Mouse (Mus musculus) heart, embryonic 12.5 days (tissue): Measurements from ENCODE around the gene 2700049A03Rik. TPM values are rescaled to one million over a fixed set of nuclear protein-coding genes. Genes with fewer than 3 reads are reported as not detected.

Source experiments
- ATAC-seq: fragments of 200-750 bp; cut with Nextera tagmentation; 2 replicates; pipeline ENCODE4 v1.8.0; 2017; ENCODE audit warnings: moderate TSS enrichment, moderate library complexity; ENCODE audit not compliant: insufficient number of reproducible peaks, low FRiP score
- H3K27ac ChIP-seq: fragments of 300-500 bp; sonication (generic); 2 replicates; pipeline ENCODE4 v1.5.1; 2016; ENCODE audit warnings: mild to moderate bottlenecking, moderate library complexity; ENCODE audit not compliant: poor library complexity, severe bottlenecking
- H3K27me3 ChIP-seq: fragments of 300-500 bp; sonication (generic); replicated peaks from 2 replicates; pipeline ENCODE4 v1.6.1; 2016; ENCODE audit warnings: mild to moderate bottlenecking, moderate library complexity
- H3K36me3 ChIP-seq: fragments of 300-500 bp; sonication (generic); 2 replicates; pipeline ENCODE4 v1.6.1; 2016; ENCODE audit warnings: mild to moderate bottlenecking, moderate library complexity
- H3K4me1 ChIP-seq: fragments of 300-500 bp; sonication (generic); replicated peaks from 2 replicates; pipeline ENCODE4 v1.6.1; 2016; ENCODE audit warnings: mild to moderate bottlenecking
- H3K4me2 ChIP-seq: fragments of 300-500 bp; sonication (generic); 2 replicates; pipeline ENCODE4 v1.6.1; 2016; ENCODE audit warnings: mild to moderate bottlenecking, moderate library complexity
- H3K4me3 ChIP-seq: fragments of 300-500 bp; sonication (generic); 2 replicates; pipeline ENCODE4 v1.5.1; 2016; ENCODE audit warnings: mild to moderate bottlenecking
- H3K9ac ChIP-seq: fragments of 300-500 bp; sonication (generic); 2 replicates; pipeline ENCODE4 v1.6.1; 2016; ENCODE audit warnings: mild to moderate bottlenecking, moderate library complexity
- H3K9me3 ChIP-seq: fragments of 300-500 bp; sonication (generic); replicated peaks from 2 replicates; pipeline ENCODE4 v1.6.1; 2016; ENCODE audit warnings: mild to moderate bottlenecking, moderate library complexity
- whole genome bisulfite sequencing: fragments of 180-500 bp; shearing (Covaris S2); methylation state at CpG from one replicate; pipeline ENCODE4 v1.1.7; 2016; 5-methylcytosine and 5-hydroxymethylcytosine counted together
- polyA plus RNA-seq: library from polyadenylated mRNA; unstranded; fragments of >200 nt; fragmentation: Nextera tagmentation; extraction: Ambion mirVana; gene quantifications from 2 replicates; pipeline ENCODE4 v1.2.1, GENCODE M21; 2016

Gene 2700049A03Rik
- polyA plus RNA-seq, 1 experiment from 2014 or later = 9.6 TPM

- no peak for ATAC-seq
- Histone ChIP-seq H3K27ac (no peak overlapping the region), H3K27me3 (no peaks in the 10 kb centered on the region), H3K36me3 (peaks cover 58% of the 10 kb centered on the region), H3K9me3 (no peaks in the 10 kb centered on the region), H3K4me2 (no peak overlapping the region), H3K9ac (no peak overlapping the region), H3K4me1 (no peaks in the 10 kb centered on the region), H3K4me3 (no peak overlapping the region)
- WGBS = 91% methylated on average over 3 of the region's 3 CpGs
These were observed 47.1 kb downstream of the 2700049A03Rik start for GRCm38 (mm10) chr12:71183736-71184135.

GRCm38 (mm10) chr12:71184396-71184795 is 47.7 kb downstream of the 2700049A03Rik start:
- Histone ChIP-seq H3K4me1 (no peaks in the 10 kb centered on the region), H3K9me3 (no peaks in the 10 kb centered on the region), H3K27ac (no peak overlapping the region), H3K4me3 (no peak overlapping the region), H3K36me3 (peaks cover 58% of the 10 kb centered on the region), H3K4me2 (no peak overlapping the region), H3K9ac (no peak overlapping the region), H3K27me3 (no peaks in the 10 kb centered on the region)
- no peak for ATAC-seq
- 92% methylated on average over 4 of the region's 4 CpGs for WGBS

- Histone ChIP-seq H3K9ac (no peak overlapping the region), H3K4me3 (no peak overlapping the region), H3K4me1 (no peaks in the 10 kb centered on the region), H3K4me2 (no peak overlapping the region), H3K27ac (no peak overlapping the region), H3K36me3 (peaks cover 60% of the 10 kb centered on the region), H3K9me3 (no peaks in the 10 kb centered on the region), H3K27me3 (no peaks in the 10 kb centered on the region)
- no peak for ATAC-seq
- 62% methylated on average over 8 of the region's 8 CpGs for WGBS
These were observed 56.1 kb downstream of the 2700049A03Rik start for GRCm38 (mm10) chr12:71192705-71193104.

GRCm38 (mm10) chr12:71197671-71198070 is 61.0 kb downstream of the 2700049A03Rik start:
- H3K4me3 ChIP-seq = no peak overlapping the region
- no peak overlapping the region for H3K27ac ChIP-seq
- H3K36me3 ChIP-seq = peaks cover 31% of the 10 kb centered on the region
- no peaks in the 10 kb centered on the region for H3K9me3 ChIP-seq
- no peak for ATAC-seq
- no peak overlapping the region for H3K4me2 ChIP-seq
- H3K27me3 ChIP-seq = no peaks in the 10 kb centered on the region
- no peak overlapping the region for H3K9ac ChIP-seq
- peaks cover 13% of the 10 kb centered on the region for H3K4me1 ChIP-seq
- WGBS = 63% methylated on average over 3 of the region's 3 CpGs

GRCm38 (mm10) chr12:71201753-71202152 is 65.1 kb downstream of the 2700049A03Rik start:
- Histone ChIP-seq H3K4me2 (no peak overlapping the region), H3K9ac (no peak overlapping the region), H3K27me3 (no peaks in the 10 kb centered on the region), H3K36me3 (peaks cover 20% of the 10 kb centered on the region), H3K27ac (peak overlapping the region; percentile 42; the same call in 1 of the 2 replicates), H3K9me3 (no peaks in the 10 kb centered on the region), H3K4me3 (no peak overlapping the region), H3K4me1 (peaks cover 17% of the 10 kb centered on the region)
- ATAC-seq = peak; percentile 53; the same call in 1 of the 2 replicates
- 43% methylated on average over 5 of the region's 5 CpGs for whole genome bisulfite sequencing

GRCm38 (mm10) chr12:71204303-71204702 is 67.7 kb downstream of the 2700049A03Rik start:
- no peak overlapping the region for H3K4me3 ChIP-seq
- no peak overlapping the region for H3K4me2 ChIP-seq
- WGBS = 88% methylated on average over 3 of the region's 3 CpGs
- H3K36me3 ChIP-seq = peaks cover 18% of the 10 kb centered on the region
- H3K27ac ChIP-seq = no peak overlapping the region
- H3K27me3 ChIP-seq = no peaks in the 10 kb centered on the region
- no peak for ATAC-seq
- no peaks in the 10 kb centered on the region for H3K9me3 ChIP-seq
- peaks cover 17% of the 10 kb centered on the region for H3K4me1 ChIP-seq
- no peak overlapping the region for H3K9ac ChIP-seq

- WGBS = 53% methylated on average over 9 of the region's 9 CpGs
- H3K9ac ChIP-seq = no peak overlapping the region
- H3K36me3 ChIP-seq = peaks cover 34% of the 10 kb centered on the region
- H3K27me3 ChIP-seq = no peaks in the 10 kb centered on the region
- peaks cover 14% of the 10 kb centered on the region for H3K4me1 ChIP-seq
- no peak overlapping the region for H3K4me2 ChIP-seq
- 0 out of 2 replicates have a peak, but pooled peaks have one; percentile 11 for ATAC-seq
- peaks cover 2% of the 10 kb centered on the region; the same call in 1 of the 2 replicates for H3K9me3 ChIP-seq
- H3K4me3 ChIP-seq = no peak overlapping the region
- H3K27ac ChIP-seq = peak overlapping the region; percentile 68
These were observed 80.5 kb downstream of the 2700049A03Rik start for GRCm38 (mm10) chr12:71217191-71217590.

GRCm38 (mm10) chr12:71217866-71218522 is 81.3 kb downstream of the 2700049A03Rik start:
- Histone ChIP-seq H3K36me3 (peaks cover 41% of the 10 kb centered on the region), H3K9me3 (peaks cover 2% of the 10 kb centered on the region; the same call in 1 of the 2 replicates), H3K4me3 (no peak overlapping the region), H3K4me1 (peaks cover 14% of the 10 kb centered on the region), H3K4me2 (no peak overlapping the region), H3K9ac (no peak overlapping the region), H3K27me3 (no peaks in the 10 kb centered on the region), H3K27ac (peak overlapping the region; percentile 62)
- ATAC-seq = peak; percentile 82
- WGBS = 50% methylated on average over 6 of the region's 6 CpGs

GRCm38 (mm10) chr12:71222761-71223160 is 86.1 kb downstream of the 2700049A03Rik start:
- ATAC-seq = no peak
- Histone ChIP-seq H3K27me3 (no peaks in the 10 kb centered on the region), H3K9me3 (peaks cover 2% of the 10 kb centered on the region; the same call in 1 of the 2 replicates), H3K27ac (no peak overlapping the region), H3K4me1 (peaks cover 17% of the 10 kb centered on the region), H3K4me2 (no peak overlapping the region), H3K4me3 (no peak overlapping the region), H3K9ac (no peak overlapping the region), H3K36me3 (peaks cover 35% of the 10 kb centered on the region)
- WGBS = 93% methylated on average over 6 of the region's 6 CpGs

- 15% methylated on average over 4 of the region's 4 CpGs for WGBS
- Histone ChIP-seq H3K9me3 (no peaks in the 10 kb centered on the region), H3K27me3 (no peaks in the 10 kb centered on the region), H3K4me3 (no peak overlapping the region), H3K4me1 (peaks cover 28% of the 10 kb centered on the region), H3K27ac (peak overlapping the region; percentile 89), H3K9ac (no peak overlapping the region), H3K4me2 (0 out of 2 replicates have a peak overlapping the region, but pooled peaks have one; percentile 4), H3K36me3 (peaks cover 15% of the 10 kb centered on the region; the same call in 1 of the 2 replicates)
- peak; percentile 89 for ATAC-seq
These were observed 91.1 kb downstream of the 2700049A03Rik start for GRCm38 (mm10) chr12:71227769-71228168.

GRCm38 (mm10) chr12:71228925-71229649 is 92.4 kb downstream of the 2700049A03Rik start:
- Histone ChIP-seq H3K9me3 (no peaks in the 10 kb centered on the region), H3K4me2 (peak overlapping the region; percentile 27; the same call in 1 of the 2 replicates), H3K27me3 (no peaks in the 10 kb centered on the region), H3K4me1 (peaks cover 33% of the 10 kb centered on the region), H3K9ac (no peak overlapping the region), H3K4me3 (no peak overlapping the region), H3K36me3 (peaks cover 10% of the 10 kb centered on the region; the same call in 1 of the 2 replicates), H3K27ac (peak overlapping the region; percentile 87)
- 16% methylated on average over 10 of the region's 10 CpGs for WGBS
- ATAC-seq = peak; percentile 58; the same call in 1 of the 2 replicates
